Mouse (Mus musculus): Measurements from ENCODE around the gene Bcl6. TPM values are rescaled to one million over a fixed set of nuclear protein-coding genes. Genes with fewer than 3 reads are reported as not detected.

Bcl6 gene
- 10 to 100 TPM; 14.9 to 17.4 TPM for total RNA-seq (2021)
- long read RNA-seq, experiment 1, partial matches to known transcripts, result 0 of 1 reads
- long read RNA-seq, experiment 1, other reads (novel, unspliced or antisense), result 1 of 1 reads
- long read RNA-seq, experiment 2, partial matches to known transcripts, result 0 of 1 reads
- long read RNA-seq, experiment 2, other reads (novel, unspliced or antisense), result 1 of 1 reads

DNA sequence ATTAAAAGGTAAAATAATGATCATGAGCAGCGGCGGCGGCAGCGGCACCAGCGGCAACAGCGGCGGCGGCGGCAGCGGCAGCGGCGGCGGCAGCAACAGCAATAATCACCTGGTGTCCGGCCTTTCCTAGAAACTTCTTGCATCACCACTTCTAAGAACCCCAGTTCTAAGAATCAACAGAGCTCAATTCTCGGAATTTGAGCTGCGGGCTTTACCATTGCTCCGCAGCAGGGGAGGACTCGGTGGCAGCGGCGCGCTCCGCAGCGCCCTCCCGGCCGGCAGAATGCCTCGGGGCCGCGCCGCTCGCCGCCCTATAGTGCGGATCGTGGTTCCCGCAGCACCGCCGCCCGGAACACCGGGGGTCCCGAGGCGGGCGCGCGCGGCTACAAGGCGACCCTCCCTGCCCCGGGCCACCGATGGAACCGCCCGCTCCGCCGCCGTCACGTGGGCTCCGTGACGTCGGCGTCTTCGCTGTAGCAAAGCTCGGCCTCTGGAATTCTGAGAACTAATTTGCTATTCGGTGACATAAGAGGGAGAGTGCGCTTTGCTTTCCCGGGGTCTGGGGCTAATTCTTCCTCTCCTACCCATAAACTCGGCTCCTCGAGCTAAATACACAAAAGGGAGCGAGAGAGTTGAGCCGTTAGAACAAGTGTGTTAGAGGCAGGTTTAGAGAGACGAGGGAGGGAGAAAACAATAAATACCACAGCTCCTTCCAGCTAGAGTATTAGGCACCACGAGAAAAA lies at the start of gene Bcl6, which contains the start of gene Gm37419:
TSS of gene Bcl6 (minus strand) at position 387 of the 743 bp plus-strand sequence.
TSS of gene Gm37419 (plus strand) at position 17 of the 743 bp plus-strand sequence.
- intact Hi-C loops (cut with DNase I), result loop anchor here (1.0 to 10.0 kb wide), 7 partner anchors 294 to 1071 kb away; partner anchors contain the start of gene Lpp
- peak; percentile 87 to 88 for DNase-seq

- DNase-seq, result no peak
- intact Hi-C loops (cut with DNase I), result no loop called here
These were observed 47.7 kb upstream of the Bcl6 start for GRCm38 (mm10) chr16:24036398-24036797.

- no peak for DNase-seq
- intact Hi-C loops (cut with DNase I), result no loop called here
These were observed 47.1 kb upstream of the Bcl6 start for GRCm38 (mm10) chr16:24035767-24036166.

GRCm38 (mm10) chr16:24034450-24034849 lies 45.8 kb upstream of the Bcl6 start:
- intact Hi-C loops (cut with DNase I), result no loop called here

DNA sequence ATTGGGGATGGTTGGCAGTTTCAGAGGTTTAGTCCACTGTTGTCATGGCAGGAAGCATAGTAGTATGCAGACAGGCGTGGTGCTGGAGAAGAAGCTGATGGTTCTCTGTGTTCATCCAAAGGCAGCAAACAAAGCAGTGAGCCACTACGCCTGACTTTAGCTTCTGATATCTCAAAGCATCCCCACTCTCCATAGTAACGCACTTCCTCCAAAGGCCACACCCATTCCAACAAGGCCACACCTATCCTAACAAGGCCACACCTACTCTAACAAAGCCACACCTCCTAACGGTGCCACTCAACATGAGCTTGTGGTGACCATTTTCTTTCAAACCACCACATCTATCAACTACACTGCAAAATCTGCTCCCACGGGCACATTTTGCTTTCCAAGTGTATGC lies 44.6 kb upstream of the Bcl6 start:
- intact Hi-C loops (cut with DNase I), result no loop called here
- no peak for DNase-seq

More at GRCm38 (mm10) chr16:24034450-24034849, 45.8 kb upstream of the Bcl6 start:
- DNase-seq, result no peak

GRCm38 (mm10) chr16:24029965-24030672 lies 41.5 kb upstream of the Bcl6 start:
- intact Hi-C loops (cut with DNase I), result no loop called here
- DNase-seq, result no peak

- intact Hi-C loops (cut with DNase I), result no loop called here
- no peak for DNase-seq
These were observed 36.8 kb upstream of the Bcl6 start for GRCm38 (mm10) chr16:24025442-24025841.

DNA sequence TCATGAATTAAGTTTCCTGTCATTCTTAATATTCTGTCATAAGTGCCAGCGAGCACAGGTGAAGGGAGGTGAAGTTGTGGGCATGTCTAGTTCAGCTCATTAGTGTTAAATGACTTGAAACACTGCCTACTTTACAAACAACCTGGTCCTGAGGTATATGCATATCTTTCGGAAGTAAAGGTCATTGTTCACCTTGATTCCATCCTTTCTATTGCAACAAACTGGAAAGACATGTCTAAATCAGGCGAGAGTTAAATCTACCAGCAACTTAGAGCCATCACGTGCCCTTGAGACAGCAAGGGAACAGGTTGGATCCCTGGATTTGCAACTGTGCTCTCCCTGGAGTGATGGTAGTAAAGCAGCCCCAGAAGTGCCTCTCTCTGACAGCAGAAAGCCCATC lies 34.0 kb upstream of the Bcl6 start:
- DNase-seq, result no peak
- intact Hi-C loops (cut with DNase I), result no loop called here

- intact Hi-C loops (cut with DNase I), result no loop called here
- no peak for DNase-seq
These were observed 33.1 kb upstream of the Bcl6 start for GRCm38 (mm10) chr16:24021722-24022121.

DNA sequence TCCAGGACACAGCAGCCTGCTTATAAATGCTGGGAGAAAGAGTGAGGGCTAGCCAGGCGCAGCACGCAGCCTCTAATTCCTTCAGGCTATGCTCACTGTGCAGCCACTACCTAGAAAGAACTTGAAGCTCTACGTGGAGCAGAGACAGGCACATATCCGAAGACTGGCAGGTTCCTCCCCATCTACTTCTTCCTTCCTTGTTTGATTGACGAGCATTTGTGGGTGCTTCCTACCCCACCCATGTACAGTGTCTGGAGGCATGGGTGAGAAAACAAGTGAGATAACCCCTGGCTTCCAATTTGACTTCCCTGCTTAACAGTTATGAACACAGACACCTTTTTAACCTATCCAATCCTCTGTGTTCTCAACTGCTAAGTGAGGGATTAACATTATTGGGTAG lies 28.1 kb upstream of the Bcl6 start:
- no peak for DNase-seq
- intact Hi-C loops (cut with DNase I), result no loop called here

DNA sequence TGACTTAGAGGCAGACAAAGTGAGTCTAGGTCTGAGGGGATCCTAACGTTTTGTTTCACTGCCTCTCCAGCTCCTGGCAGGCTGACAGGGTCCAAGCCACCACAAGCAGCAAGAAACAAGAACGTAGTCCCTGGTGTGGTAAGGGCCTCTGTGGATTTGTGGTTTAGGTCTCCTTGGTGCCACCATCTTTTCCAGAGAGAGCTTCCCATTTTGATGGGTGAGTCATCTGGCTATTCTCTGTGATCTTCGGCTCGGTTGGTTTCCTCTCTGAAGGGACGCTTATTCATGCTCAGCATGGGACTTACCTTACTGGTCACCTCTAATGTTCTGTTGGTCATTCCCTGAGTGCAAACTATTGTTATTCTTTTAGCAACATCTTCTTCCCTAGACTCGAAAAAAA lies 27.6 kb upstream of the Bcl6 start:
- no peak for DNase-seq
- intact Hi-C loops (cut with DNase I), result no loop called here

GRCm38 (mm10) chr16:24014378-24014777 lies 25.7 kb upstream of the Bcl6 start:
- intact Hi-C loops (cut with DNase I), result no loop called here
- no peak for DNase-seq

DNA sequence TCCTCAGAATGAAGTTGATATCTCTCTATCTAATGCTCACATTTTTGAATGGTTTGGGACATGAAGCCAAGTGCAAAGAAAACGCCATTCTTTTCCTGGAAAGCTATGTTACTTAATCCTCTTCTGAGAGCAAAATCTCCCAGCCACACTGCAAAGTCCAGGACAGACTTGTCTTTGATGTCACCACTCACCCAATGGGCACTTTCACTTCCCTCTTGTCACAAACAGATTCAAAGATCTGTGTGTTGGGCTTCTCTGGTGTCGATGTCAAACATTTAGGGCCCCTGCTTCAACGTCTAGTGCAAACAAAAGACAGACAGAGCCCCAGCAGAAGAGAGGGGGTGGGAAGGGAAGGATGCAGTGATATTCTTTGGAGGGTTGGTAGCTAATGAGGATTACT lies 23.4 kb upstream of the Bcl6 start:
- intact Hi-C loops (cut with DNase I), result no loop called here
- DNase-seq, result no peak

DNA sequence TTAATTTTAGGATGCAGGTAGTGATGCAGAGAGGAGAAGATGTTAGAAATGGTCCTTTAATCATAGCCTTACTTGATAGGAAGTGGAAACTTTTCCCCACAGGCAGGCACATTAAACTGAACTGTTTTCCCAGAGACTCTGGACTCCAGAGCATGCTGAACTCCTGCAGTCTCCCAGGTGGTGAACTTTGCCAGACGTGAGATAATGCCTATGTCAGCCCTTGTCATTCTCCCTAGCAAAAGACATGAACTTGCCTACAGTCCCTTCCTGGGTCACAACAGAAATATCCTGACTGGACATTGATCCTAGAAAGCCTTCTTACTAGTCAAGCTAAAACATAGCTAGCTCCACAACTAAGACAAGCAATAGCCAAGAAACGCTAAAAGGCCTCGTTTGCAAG lies 22.7 kb upstream of the Bcl6 start:
- intact Hi-C loops (cut with DNase I), result no loop called here
- no peak for DNase-seq

GRCm38 (mm10) chr16:24009891-24010290 lies 21.2 kb upstream of the Bcl6 start:
- intact Hi-C loops (cut with DNase I), result no loop called here

GRCm38 (mm10) chr16:24005928-24006327 lies 17.3 kb upstream of the Bcl6 start:
- intact Hi-C loops (cut with DNase I), result no loop called here
- DNase-seq, result no peak

More at GRCm38 (mm10) chr16:24009891-24010290, 21.2 kb upstream of the Bcl6 start:
- no peak for DNase-seq

DNA sequence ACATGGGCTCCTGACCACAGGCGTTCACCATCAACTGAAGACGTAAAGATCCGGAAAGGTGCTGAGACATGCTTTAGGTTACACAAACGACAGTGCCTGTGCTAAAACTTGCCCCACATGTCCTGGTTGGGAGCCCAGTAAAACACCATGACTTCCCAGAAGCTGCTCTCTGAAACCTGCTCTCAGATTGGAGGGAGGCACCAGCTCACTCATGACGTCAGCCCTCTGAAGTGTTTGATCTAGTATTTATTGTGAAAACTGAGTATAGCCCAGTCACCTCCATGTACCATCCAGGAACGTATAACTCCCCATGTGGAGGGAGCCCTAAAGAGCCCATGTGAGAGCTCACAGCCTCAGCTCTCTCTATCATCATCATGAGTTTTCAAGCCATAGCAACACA lies 9.3 kb upstream of the Bcl6 start:
- DNase-seq, result no peak
- intact Hi-C loops (cut with DNase I), result no loop called here

DNA sequence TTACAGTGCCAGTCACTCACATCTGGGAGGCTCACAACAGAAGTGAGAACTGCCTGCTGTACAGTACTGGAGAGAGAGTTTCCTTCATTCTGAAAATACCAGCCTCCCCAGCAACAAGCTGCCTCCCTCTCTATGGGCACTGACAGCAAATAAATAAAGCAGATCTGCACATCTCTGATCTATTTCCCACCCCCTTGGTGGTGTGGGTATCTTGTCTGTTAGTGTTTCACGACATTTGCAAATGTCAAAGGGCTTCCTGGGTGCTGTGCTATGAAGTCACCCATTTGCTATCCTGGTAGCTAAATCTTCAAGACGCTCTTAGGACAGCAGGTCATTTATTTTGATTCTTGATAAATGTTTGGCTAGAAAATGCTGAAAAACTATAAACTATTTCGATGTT lies 8.6 kb upstream of the Bcl6 start:
- intact Hi-C loops (cut with DNase I), result no loop called here
- no peak for DNase-seq

GRCm38 (mm10) chr16:23996342-23996741 lies 7.7 kb upstream of the Bcl6 start:
- intact Hi-C loops (cut with DNase I), result no loop called here

GRCm38 (mm10) chr16:23993351-23994321 lies 5.0 kb upstream of the Bcl6 start:
- intact Hi-C loops (cut with DNase I), result loop anchor here (5.0 kb wide), 2 partner anchors 189 to 354 kb away; no protein-coding TSS in a partner anchor
- DNase-seq, result no peak

More at GRCm38 (mm10) chr16:23996342-23996741, 7.7 kb upstream of the Bcl6 start:
- no peak for DNase-seq
